Mouse (Mus musculus) megakaryocyte, embryonic 14.5 days (primary cell): ENCODE data around the gene Cyp2u1.

Source experiments
- FLI1 ChIP-seq: IDR thresholded peaks from 2 replicates; pipeline ENCODE4 v1.6.1; 2012; ENCODE audit warnings: low read length, inconsistent platforms, mixed read lengths
- GATA1 ChIP-seq: IDR thresholded peaks from 3 replicates; pipeline ENCODE4 v1.6.1; 2012; ENCODE audit warnings: mixed read lengths, low read length, inconsistent platforms, borderline replicate concordance

GRCm38 (mm10) chr3:131317126-131317525 is 14.1 kb upstream of the Cyp2u1 start:
- TF ChIP-seq GATA1 (no peak), FLI1 (no peak)
